Mouse (Mus musculus) hindbrain, embryonic 16.5 days (tissue): ENCODE results near the gene Antxrl. TPM values are rescaled to one million over a fixed set of nuclear protein-coding genes. Genes with fewer than 3 reads are reported as not detected.

Experiments used
- ATAC-seq: fragments of 200-750 bp; cut with Nextera tagmentation; 2 replicates; pipeline ENCODE4 v1.8.0; 2017; ENCODE audit warnings: moderate TSS enrichment, moderate library complexity
- H3K27ac ChIP-seq: fragments of 300-500 bp; sonication (generic); 2 replicates; pipeline ENCODE4 v1.5.1; 2014; ENCODE audit warnings: low read depth, mild to moderate bottlenecking, control low read depth, low read length, moderate library complexity
- H3K27me3 ChIP-seq: fragments of 300-500 bp; sonication (generic); replicated peaks from 2 replicates; pipeline ENCODE4 v1.6.1; 2014; ENCODE audit warnings: low read length; ENCODE audit not compliant: control insufficient read depth, insufficient read depth
- H3K36me3 ChIP-seq: fragments of 300-500 bp; sonication (generic); 2 replicates; pipeline ENCODE4 v1.6.1; 2014; ENCODE audit warnings: mild to moderate bottlenecking, low read length, moderate library complexity, mixed read lengths; ENCODE audit not compliant: control insufficient read depth, insufficient read depth
- H3K4me1 ChIP-seq: fragments of 300-500 bp; sonication (generic); 2 replicates; pipeline ENCODE4 v1.6.1; 2014; ENCODE audit warnings: low read depth, low read length; ENCODE audit not compliant: control insufficient read depth, insufficient read depth
- H3K4me2 ChIP-seq: fragments of 300-500 bp; sonication (generic); 2 replicates; pipeline ENCODE4 v1.6.1; 2014; ENCODE audit warnings: mild to moderate bottlenecking, low read length, control low read depth, moderate library complexity
- H3K4me3 ChIP-seq: fragments of 300-500 bp; sonication (generic); 2 replicates; pipeline ENCODE4 v1.5.1; 2014; ENCODE audit warnings: mild to moderate bottlenecking, low read length, control low read depth, moderate library complexity
- H3K9ac ChIP-seq: fragments of 300-500 bp; sonication (generic); 2 replicates; pipeline ENCODE4 v1.6.1; 2014; ENCODE audit warnings: low read depth, mild to moderate bottlenecking, control low read depth, low read length, moderate library complexity
- H3K9me3 ChIP-seq: fragments of 300-500 bp; sonication (generic); 2 replicates; pipeline ENCODE4 v1.6.1; 2014; ENCODE audit warnings: mild to moderate bottlenecking, low read length, moderate library complexity; ENCODE audit not compliant: control insufficient read depth
- WGBS: fragments of 180-500 bp; shearing (Covaris S2); extraction: QIAGEN DNeasy Blood & Tissue Kit; methylation state at CpG from one replicate; pipeline ENCODE4 v1.1.7; 2014; 5-methylcytosine and 5-hydroxymethylcytosine counted together
- polyA plus RNA-seq: library from polyadenylated mRNA; unstranded; fragments of >200 nt; fragmentation: Nextera tagmentation; extraction: Ambion mirVana; gene quantifications from 2 replicates; pipeline ENCODE4 v1.2.1, GENCODE M21; 2015

The Antxrl gene
- polyA plus RNA-seq, 1 experiment from 2014 or later = not detected

- Histone ChIP-seq H3K27ac (no peak overlapping the region), H3K9ac (no peak overlapping the region), H3K27me3 (no peaks in the 10 kb centered on the region), H3K36me3 (no peaks in the 10 kb centered on the region), H3K9me3 (no peaks in the 10 kb centered on the region), H3K4me3 (no peak overlapping the region), H3K4me1 (no peaks in the 10 kb centered on the region), H3K4me2 (no peak overlapping the region)
- no peak for ATAC-seq
- WGBS = 95% methylated on average over 5 of the region's 5 CpGs
These were observed 39.0 kb downstream of the Antxrl start for GRCm38 (mm10) chr14:34091475-34091874.

- WGBS = 100% methylated on average over 1 of the region's 1 CpGs
- Histone ChIP-seq H3K9me3 (no peaks in the 10 kb centered on the region), H3K27ac (no peak overlapping the region), H3K4me1 (no peaks in the 10 kb centered on the region), H3K27me3 (no peaks in the 10 kb centered on the region), H3K4me3 (no peak overlapping the region), H3K9ac (no peak overlapping the region), H3K4me2 (no peak overlapping the region), H3K36me3 (no peaks in the 10 kb centered on the region)
- no peak for ATAC-seq
These were observed 40.3 kb downstream of the Antxrl start for GRCm38 (mm10) chr14:34092856-34093255.

- ATAC-seq = no peak
- Histone ChIP-seq H3K9me3 (no peaks in the 10 kb centered on the region), H3K4me2 (no peak overlapping the region), H3K36me3 (no peaks in the 10 kb centered on the region), H3K4me3 (no peak overlapping the region), H3K27me3 (no peaks in the 10 kb centered on the region), H3K9ac (no peak overlapping the region), H3K27ac (no peak overlapping the region), H3K4me1 (no peaks in the 10 kb centered on the region)
- WGBS = 68% methylated on average over 5 of the region's 5 CpGs
These were observed 43.7 kb downstream of the Antxrl start for GRCm38 (mm10) chr14:34096161-34096560.

- no peaks in the 10 kb centered on the region for H3K4me1 ChIP-seq
- no peak for ATAC-seq
- WGBS = 81% methylated on average over 5 of the region's 5 CpGs
- no peak within 1 kb of the TSS for H3K4me2 ChIP-seq
- no peaks in the 10 kb centered on the region for H3K9me3 ChIP-seq
- no peak within 1 kb of the TSS for H3K4me3 ChIP-seq
- H3K27me3 ChIP-seq = no peaks in the 10 kb centered on the region
- no peak within 1 kb of the TSS for H3K27ac ChIP-seq
- H3K36me3 ChIP-seq = no peaks in the 10 kb centered on the region
- no peak within 1 kb of the TSS for H3K9ac ChIP-seq
These were observed 50.1 kb downstream of the Antxrl start, which contains the start of gene A630023A22Rik for GRCm38 (mm10) chr14:34102601-34103000. Gene A630023A22Rik, minus strand, starts transcription at chr14:34102754.

GRCm38 (mm10) chr14:34103855-34104254 is 51.3 kb downstream of the Antxrl start:
- ATAC-seq = no peak
- H3K36me3 ChIP-seq = no peaks in the 10 kb centered on the region
- H3K4me1 ChIP-seq = no peaks in the 10 kb centered on the region
- no peaks in the 10 kb centered on the region for H3K9me3 ChIP-seq
- no peaks in the 10 kb centered on the region for H3K27me3 ChIP-seq
- no peak overlapping the region for H3K4me3 ChIP-seq
- no peak overlapping the region for H3K9ac ChIP-seq
- H3K27ac ChIP-seq = no peak overlapping the region
- H3K4me2 ChIP-seq = no peak overlapping the region
- 85% methylated on average over 3 of the region's 3 CpGs for WGBS

GRCm38 (mm10) chr14:34104892-34105291 is 52.4 kb downstream of the Antxrl start:
- H3K27ac ChIP-seq = no peak overlapping the region
- no peaks in the 10 kb centered on the region for H3K9me3 ChIP-seq
- no peak overlapping the region for H3K4me2 ChIP-seq
- ATAC-seq = peak; percentile 70
- no peaks in the 10 kb centered on the region for H3K4me1 ChIP-seq
- 23% methylated on average over 8 of the region's 8 CpGs for WGBS
- no peak overlapping the region for H3K9ac ChIP-seq
- no peak overlapping the region for H3K4me3 ChIP-seq
- H3K36me3 ChIP-seq = no peaks in the 10 kb centered on the region
- H3K27me3 ChIP-seq = no peaks in the 10 kb centered on the region

- H3K36me3 ChIP-seq = no peaks in the 10 kb centered on the region
- no peak overlapping the region for H3K4me3 ChIP-seq
- no peak overlapping the region for H3K27ac ChIP-seq
- no peaks in the 10 kb centered on the region for H3K9me3 ChIP-seq
- no peak for ATAC-seq
- no peak overlapping the region for H3K4me2 ChIP-seq
- no peaks in the 10 kb centered on the region for H3K4me1 ChIP-seq
- WGBS = 63% methylated on average over 11 of the region's 12 CpGs
- no peaks in the 10 kb centered on the region for H3K27me3 ChIP-seq
- H3K9ac ChIP-seq = no peak overlapping the region
These were observed 54.0 kb downstream of the Antxrl start for GRCm38 (mm10) chr14:34106389-34107062.

GRCm38 (mm10) chr14:34107594-34107993 is 55.1 kb downstream of the Antxrl start:
- Histone ChIP-seq H3K27ac (no peak overlapping the region), H3K4me3 (no peak overlapping the region), H3K9ac (no peak overlapping the region), H3K27me3 (no peaks in the 10 kb centered on the region), H3K9me3 (no peaks in the 10 kb centered on the region), H3K4me1 (no peaks in the 10 kb centered on the region), H3K36me3 (no peaks in the 10 kb centered on the region), H3K4me2 (no peak overlapping the region)
- no peak for ATAC-seq
- WGBS = 83% methylated on average over 4 of the region's 4 CpGs

- H3K4me3 ChIP-seq = no peak overlapping the region
- 80% methylated on average over 4 of the region's 4 CpGs for WGBS
- H3K27ac ChIP-seq = no peak overlapping the region
- ATAC-seq = no peak
- no peaks in the 10 kb centered on the region for H3K36me3 ChIP-seq
- no peak overlapping the region for H3K4me2 ChIP-seq
- H3K9me3 ChIP-seq = no peaks in the 10 kb centered on the region
- no peaks in the 10 kb centered on the region for H3K4me1 ChIP-seq
- no peak overlapping the region for H3K9ac ChIP-seq
- no peaks in the 10 kb centered on the region for H3K27me3 ChIP-seq
These were observed 61.8 kb downstream of the Antxrl start for GRCm38 (mm10) chr14:34114311-34114710.
